Mouse (Mus musculus) bone marrow, adult 2 months (tissue): Measurements from ENCODE around the gene Ntn1.

ENCODE experiments used
- CTCF ChIP-seq: fragments of 200-500 bp; IDR thresholded peaks from 2 replicates; pipeline ENCODE4 v1.5.1; 2011; ENCODE audit warnings: low read length, control low read depth; ENCODE audit not compliant: control insufficient read depth, insufficient read depth
- POLR2A ChIP-seq: fragments of 200-500 bp; IDR thresholded peaks from 2 replicates; pipeline ENCODE4 v1.6.1; 2011; ENCODE audit warnings: low read depth, mild to moderate bottlenecking, control low read depth, low read length, borderline replicate concordance; ENCODE audit not compliant: control insufficient read depth

- no peak for TF ChIP-seq POLR2A
- no peak for TF ChIP-seq CTCF
Measured at GRCm38 (mm10) chr11:68400727-68401219, at the start of gene Ntn1.
